Mouse (Mus musculus) stomach, postnatal 0 days (tissue): Measurements from ENCODE around the gene Acer2.

Experiments
- CTCF ChIP-seq: IDR thresholded peaks from 2 replicates; pipeline ENCODE4 v1.5.1; 2016; ENCODE audit warnings: antibody characterized with exemption, low read depth, mild to moderate bottlenecking, moderate library complexity
- EP300 ChIP-seq: optimal IDR thresholded peaks from 2 replicates; pipeline ENCODE3; 2016; ENCODE audit warnings: antibody characterized with exemption

DNA sequence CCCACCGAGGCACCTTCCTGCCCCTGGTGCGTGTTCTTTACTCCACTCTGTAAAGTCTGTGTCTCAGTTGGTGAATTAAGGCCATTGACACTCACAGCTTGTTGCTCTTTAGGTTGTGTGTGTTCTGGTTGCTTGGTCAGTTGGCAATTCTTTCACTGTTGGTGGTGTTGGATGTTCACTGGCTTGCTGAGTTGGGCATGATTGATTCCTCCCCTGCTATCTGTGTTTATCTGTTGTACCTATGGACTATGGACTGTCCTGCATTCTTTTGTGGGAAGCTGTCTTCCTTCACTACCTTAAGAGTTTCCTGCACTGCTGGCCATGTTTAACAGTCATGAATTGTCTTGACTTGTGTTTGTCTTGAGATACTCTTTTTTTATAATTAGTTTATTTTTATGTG, 42.3 kb upstream of the Acer2 start:
- TF ChIP-seq CTCF (no peak), EP300 (no peak)
